Mouse (Mus musculus): ENCODE results near the gene Trim23. TPM values are rescaled to one million over a fixed set of nuclear protein-coding genes. Genes with fewer than 3 reads are reported as not detected.
A peak's percentile ranks its signal among the peaks of the same experiment; 100 is the strongest.

The Trim23 gene
- polyA plus RNA-seq, 1 experiment: 22.9 TPM

GRCm38 (mm10) chr13:104229181-104229580 lies 50.6 kb downstream of the Trim23 start:
- peaks cover 2% of the 10 kb centered on the region; the same call in 1 of the 2 replicates for H3K4me1 ChIP-seq (ENCODE audit: control insufficient read depth, insufficient read depth, low read length)
- no peak overlapping the region for H3K27ac ChIP-seq (ENCODE audit: insufficient read depth, low read length)
- peak overlapping the region; percentile 88 for H3K4me3 ChIP-seq (ENCODE audit: insufficient read depth, low read length)
- TF ChIP-seq POLR2A (IDR thresholded peaks at IDR 0.05; ENCODE audit: low read depth, low read length): no peak
- no peak for TF ChIP-seq CTCF (IDR thresholded peaks at IDR 0.05; ENCODE audit: borderline replicate concordance, insufficient read depth, low read length)

Other genes starting within 250 kb of the Trim23 start
- 39.9 and 44.0 TPM in 2 replicates for gene Nln, start 69.2 kb upstream of the Trim23 start, polyA plus RNA-seq (2011; ENCODE audit: insufficient read length, low read depth, missing spikeins)
- 6.8 and 7.2 TPM in 2 replicates for gene Sgtb, start 69.1 kb upstream of the Trim23 start, polyA plus RNA-seq (2011; ENCODE audit: insufficient read length, low read depth, missing spikeins)
- gene Trappc13, start 328 bp upstream of the Trim23 start, polyA plus RNA-seq (2011; ENCODE audit: insufficient read length, low read depth, missing spikeins): 55.4 and 57.5 TPM in 2 replicates
- gene Cenpk, start 49.8 kb downstream of the Trim23 start, polyA plus RNA-seq (2011; ENCODE audit: insufficient read length, low read depth, missing spikeins): 12.5 and 23.2 TPM in 2 replicates
- gene Ppwd1, start 50.0 kb downstream of the Trim23 start, polyA plus RNA-seq (2011; ENCODE audit: insufficient read length, low read depth, missing spikeins): 14.7 and 20.8 TPM in 2 replicates
- 27.4 and 29.4 TPM in 2 replicates for gene Adamts6, start 109.0 kb downstream of the Trim23 start, polyA plus RNA-seq (2011; ENCODE audit: insufficient read length, low read depth, missing spikeins)

Measured in embryonic fibroblast, embryonic 13.5 days (primary cell).